Mouse (Mus musculus) cerebellum, postnatal 10 days (tissue): ENCODE results near the gene Pgm5.
A peak's percentile ranks its signal among the peaks of the same experiment; 100 is the strongest.
"Not testable (repeated sequence)": the region's sequence is repeated elsewhere in the genome, so short reads cannot be mapped to it uniquely, and the experiment has no call there.

Experiments used
- DNase-seq, 2 experiments: peaks; one replicate each; pipeline ENCODE4 v3.0.0; 2021; ENCODE audit warnings: mixed read lengths in 2 of 2

Gene Pgm5

GRCm38 (mm10) chr19:24703168-24703567 lies 158.5 kb downstream of the Pgm5 start:
- not testable (repeated sequence) for DNase-seq

- DNase-seq = peak in 1 of 2 experiments; percentile 18
Observed at GRCm38 (mm10) chr19:24701716-24702115, 159.9 kb downstream of the Pgm5 start.

GRCm38 (mm10) chr19:24700664-24701063 lies 161.0 kb downstream of the Pgm5 start:
- no peak for DNase-seq

- peak; percentile 13 to 22 for DNase-seq
Observed at GRCm38 (mm10) chr19:24699910-24700309, 161.7 kb downstream of the Pgm5 start.

GRCm38 (mm10) chr19:24699196-24699595 lies 162.5 kb downstream of the Pgm5 start:
- no peak for DNase-seq

- no peak for DNase-seq
Observed at GRCm38 (mm10) chr19:24698651-24699050, 163.0 kb downstream of the Pgm5 start.

GRCm38 (mm10) chr19:24697946-24698345 lies 163.7 kb downstream of the Pgm5 start:
- DNase-seq = no peak

GRCm38 (mm10) chr19:24692691-24693090 lies 169.0 kb downstream of the Pgm5 start:
- no peak for DNase-seq

- no peak for DNase-seq
Observed at GRCm38 (mm10) chr19:24689531-24689930, 172.1 kb downstream of the Pgm5 start.

- no peak for DNase-seq
Observed at GRCm38 (mm10) chr19:24688327-24688726, 173.3 kb downstream of the Pgm5 start.

GRCm38 (mm10) chr19:24686411-24686810 lies 175.2 kb downstream of the Pgm5 start:
- DNase-seq = no peak

- DNase-seq = no peak
Observed at GRCm38 (mm10) chr19:24683016-24683720, 178.5 kb downstream of the Pgm5 start.

GRCm38 (mm10) chr19:24677242-24677984 lies 184.2 kb downstream of the Pgm5 start:
- no peak for DNase-seq

GRCm38 (mm10) chr19:24676429-24676828 lies 185.2 kb downstream of the Pgm5 start:
- DNase-seq = no peak

- DNase-seq = no peak
Observed at GRCm38 (mm10) chr19:24673762-24674161, 187.9 kb downstream of the Pgm5 start, which contains the start of gene Tmem252. Tmem252 (plus strand) TSS chr19:24674008.

- DNase-seq = no peak
Observed at GRCm38 (mm10) chr19:24673331-24673730, 188.3 kb downstream of the Pgm5 start.

- DNase-seq = no peak
Observed at GRCm38 (mm10) chr19:24672366-24672960, 189.2 kb downstream of the Pgm5 start.

- no peak for DNase-seq
Observed at GRCm38 (mm10) chr19:24671571-24671970, 190.1 kb downstream of the Pgm5 start.

GRCm38 (mm10) chr19:24667527-24667926 lies 194.1 kb downstream of the Pgm5 start:
- DNase-seq = no peak

GRCm38 (mm10) chr19:24665771-24666170 lies 195.9 kb downstream of the Pgm5 start:
- DNase-seq = no peak

GRCm38 (mm10) chr19:24662346-24662745 lies 199.3 kb downstream of the Pgm5 start:
- DNase-seq = no peak

- DNase-seq = no peak
Observed at GRCm38 (mm10) chr19:24656981-24657380, 204.7 kb downstream of the Pgm5 start.

- peak in 1 of 2 experiments; percentile 16 for DNase-seq
Observed at GRCm38 (mm10) chr19:24653230-24653799, 208.3 kb downstream of the Pgm5 start.
